ENCODE assay signal across 15 mouse cellular contexts in the genomic region with DNA sequence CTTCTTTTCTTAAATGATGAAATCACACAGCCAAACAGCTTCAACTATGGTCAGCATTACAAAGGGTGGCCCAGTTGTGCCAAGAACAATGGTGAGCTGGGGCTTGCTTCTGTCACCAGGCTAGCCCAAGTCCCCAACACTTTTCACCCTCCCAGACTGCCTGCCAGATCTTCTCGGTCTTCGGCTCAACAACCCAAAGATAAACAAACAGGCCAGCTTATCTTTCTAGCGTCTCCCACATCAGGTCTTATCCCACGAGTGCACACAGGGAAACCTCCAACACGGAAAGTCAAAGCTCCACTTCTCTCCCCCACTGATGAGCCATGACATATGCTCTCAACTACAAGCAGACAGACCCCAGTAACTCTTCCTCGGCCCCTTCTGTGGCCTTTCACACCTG. TPM values are rescaled to one million over a fixed set of nuclear protein-coding genes. Genes with fewer than 3 reads are reported as not detected.
DNase-seq lines count a peak whose midpoint lies in the region; TF ChIP-seq lines count a peak whose summit lies in the region.
"Had no signal": no experiment of that assay in that cellular context is flagged by ENCODE, and none has a peak within 500 bp of the region (broad histone marks: within the 10 kb centered on the region; RNA-seq: fewer than 3 reads in every experiment).

No protein-coding gene starts in this region.

- peaks cover 53% of the 10 kb centered on the region for H3K36me3 ChIP-seq in megakaryocyte, embryonic 14.5 days (replicated peaks; ENCODE audit: low read length)

- DNase-seq in layer of hippocampus, adult 2 months (ENCODE audit: low spot score in 2 of 2), result no peak
- no peak for DNase-seq in layer of hippocampus, postnatal 36 days
- DNase-seq in c-Kit-positive CD71-positive TER-119-negative erythroid progenitor cells, embryonic 14.5 days (ENCODE audit: low read depth), result peak; percentile 66
- peak; percentile 81 for DNase-seq in liver
- no peak for DNase-seq in thymus, adult 18-20 months
- DNase-seq in cerebellum, postnatal 36 days, result no peak
- no peak for DNase-seq in cerebellum, postnatal 25 days
- DNase-seq: gastrocnemius, postnatal 14 days; layer of hippocampus, adult 9-11 months; right cerebral cortex, postnatal 14 days; thymus, postnatal 36 days had no signal

- no peak for TF ChIP-seq CTCF in layer of hippocampus, adult 2 months (conservative IDR thresholded peaks at IDR 0.05)

- H3K4me1 ChIP-seq in megakaryocyte, embryonic 14.5 days, result peaks cover 98% of the 10 kb centered on the region

- H3K9me3 ChIP-seq in megakaryocyte, embryonic 14.5 days, result no peaks in the 10 kb centered on the region

- no peaks in the 10 kb centered on the region for H3K27me3 ChIP-seq in megakaryocyte, embryonic 14.5 days (replicated peaks)
- H3K27me3 ChIP-seq: CH12.LX, Patski had no signal

- 0 out of 2 replicates have a peak overlapping the region, but pooled peaks have one; percentile 14 for H3K27ac ChIP-seq in layer of hippocampus, adult 2 months

- H3K4me3 ChIP-seq in layer of hippocampus, adult 2 months, result no peak overlapping the region
- peak overlapping the region; percentile 38 for H3K4me3 ChIP-seq in megakaryocyte, embryonic 14.5 days (replicated peaks)
- H3K4me3 ChIP-seq: myocyte had no signal

RNA-seq across cellular contexts. Expression of a gene that starts 24.1 kb away (rescaled TPM):
- total RNA-seq in layer of hippocampus, adult 2 months (2021), result 10 to 100 TPM; 66.0 to 68.1 TPM
- 10 to 100 TPM; 57.3 to 62.1 TPM for total RNA-seq in layer of hippocampus, postnatal 36 days (2021)
- polyA plus RNA-seq in megakaryocyte, embryonic 14.5 days (2012; ENCODE audit: insufficient read depth, low replicate concordance), result 37.4 and 52.9 TPM in 2 replicates

Comparison
In these comparisons a context has a peak if more than half of its experiments do, and no peak if none do; other contexts are left out.
1. DNase-seq: peak in c-Kit-positive CD71-positive TER-119-negative erythroid progenitor cells, embryonic 14.5 days (single experiment) and liver (single experiment); none in layer of hippocampus, adult 2 months (0 of 2), layer of hippocampus, postnatal 36 days (0 of 2), thymus, adult 18-20 months (0 of 2), cerebellum, postnatal 36 days (0 of 2) and cerebellum, postnatal 25 days (0 of 2).